Mouse (Mus musculus) stomach, embryonic 15.5 days (tissue): ENCODE results near the gene Clasp1. TPM values are rescaled to one million over a fixed set of nuclear protein-coding genes. Genes with fewer than 3 reads are reported as not detected.
"Not testable (repeated sequence)": the region's sequence is repeated elsewhere in the genome, so short reads cannot be mapped to it uniquely, and the experiment has no call there.

Experiments
- ATAC-seq: fragments of 200-750 bp; cut with Nextera tagmentation; 2 replicates; pipeline ENCODE4 v1.8.0; 2017; ENCODE audit warnings: low read depth, moderate number of reproducible peaks, moderate TSS enrichment; ENCODE audit not compliant: insufficient read depth, low FRiP score
- H3K27ac ChIP-seq: fragments of 300-500 bp; sonication (generic); 2 replicates; pipeline ENCODE4 v1.5.1; 2015; ENCODE audit warnings: mild to moderate bottlenecking, inconsistent platforms
- H3K27me3 ChIP-seq: fragments of 300-500 bp; sonication (generic); replicated peaks from 2 replicates; pipeline ENCODE4 v1.6.1; 2015; ENCODE audit warnings: inconsistent platforms
- H3K36me3 ChIP-seq: fragments of 300-500 bp; sonication (generic); 2 replicates; pipeline ENCODE4 v1.6.1; 2015; ENCODE audit warnings: inconsistent platforms
- H3K4me1 ChIP-seq: fragments of 300-500 bp; sonication (generic); 2 replicates; pipeline ENCODE4 v1.6.1; 2015; ENCODE audit warnings: inconsistent platforms
- H3K4me2 ChIP-seq: fragments of 300-500 bp; sonication (generic); 2 replicates; pipeline ENCODE4 v1.6.1; 2015; ENCODE audit warnings: mild to moderate bottlenecking, inconsistent platforms
- H3K4me3 ChIP-seq: fragments of 300-500 bp; sonication (generic); replicated peaks from 2 replicates; pipeline ENCODE4 v1.5.1; 2015; ENCODE audit warnings: inconsistent platforms
- H3K9ac ChIP-seq: fragments of 300-500 bp; sonication (generic); 2 replicates; pipeline ENCODE4 v1.6.1; 2015; ENCODE audit warnings: inconsistent platforms
- H3K9me3 ChIP-seq: fragments of 300-500 bp; sonication (generic); 2 replicates; pipeline ENCODE4 v1.6.1; 2016; ENCODE audit warnings: inconsistent platforms
- WGBS: fragments of 180-500 bp; shearing (Covaris S2); methylation state at CpG from one replicate; pipeline ENCODE4 v1.1.7; 2015; 5-methylcytosine and 5-hydroxymethylcytosine counted together
- polyA plus RNA-seq: library from polyadenylated mRNA; unstranded; fragments of >200 nt; fragmentation: Nextera tagmentation; extraction: Ambion mirVana; gene quantifications from 2 replicates; pipeline ENCODE4 v1.2.1, GENCODE M21; 2015

The Clasp1 gene
- polyA plus RNA-seq, 1 experiment from 2014 or later = 38.7 TPM

GRCm38 (mm10) chr1:118621055-118621454 is 232.2 kb downstream of the Clasp1 start:
- H3K4me1 ChIP-seq, H3K9me3 ChIP-seq, H3K4me3 ChIP-seq, ATAC-seq, H3K27me3 ChIP-seq, H3K27ac ChIP-seq, H3K4me2 ChIP-seq, H3K36me3 ChIP-seq, H3K9ac ChIP-seq: not testable (repeated sequence)
- WGBS = 83% methylated on average over 5 of the region's 5 CpGs

GRCm38 (mm10) chr1:118622857-118623256 is 234.0 kb downstream of the Clasp1 start:
- H3K4me2 ChIP-seq = no peak overlapping the region
- no peak overlapping the region for H3K27ac ChIP-seq
- WGBS = 38% methylated on average over 3 of the region's 3 CpGs
- ATAC-seq = no peak
- H3K9ac ChIP-seq = no peak overlapping the region
- no peak overlapping the region for H3K4me3 ChIP-seq
- no peaks in the 10 kb centered on the region for H3K4me1 ChIP-seq
- H3K36me3 ChIP-seq = no peaks in the 10 kb centered on the region
- H3K27me3 ChIP-seq = no peaks in the 10 kb centered on the region
- H3K9me3 ChIP-seq = no peaks in the 10 kb centered on the region

- WGBS = 56% methylated on average over 6 of the region's 6 CpGs
- no peaks in the 10 kb centered on the region for H3K4me1 ChIP-seq
- no peak for ATAC-seq
- no peak overlapping the region for H3K9ac ChIP-seq
- no peak overlapping the region for H3K4me3 ChIP-seq
- no peak overlapping the region for H3K4me2 ChIP-seq
- H3K9me3 ChIP-seq = no peaks in the 10 kb centered on the region
- peaks cover 6% of the 10 kb centered on the region for H3K27me3 ChIP-seq
- no peaks in the 10 kb centered on the region for H3K36me3 ChIP-seq
- H3K27ac ChIP-seq = no peak overlapping the region
Measured at GRCm38 (mm10) chr1:118625461-118625860, 236.6 kb downstream of the Clasp1 start.

- H3K27me3 ChIP-seq = peaks cover 6% of the 10 kb centered on the region
- H3K9me3 ChIP-seq = no peaks in the 10 kb centered on the region
- 47% methylated on average over 2 of the region's 2 CpGs for WGBS
- H3K4me1 ChIP-seq = no peaks in the 10 kb centered on the region
- H3K4me2 ChIP-seq = no peak overlapping the region
- no peak for ATAC-seq
- no peak overlapping the region for H3K27ac ChIP-seq
- H3K4me3 ChIP-seq = no peak overlapping the region
- no peak overlapping the region for H3K9ac ChIP-seq
- H3K36me3 ChIP-seq = no peaks in the 10 kb centered on the region
Measured at GRCm38 (mm10) chr1:118625921-118626320, 237.1 kb downstream of the Clasp1 start.

GRCm38 (mm10) chr1:118626452-118626851 is 237.6 kb downstream of the Clasp1 start:
- no peak for ATAC-seq
- H3K9ac ChIP-seq = no peak overlapping the region
- no peak overlapping the region for H3K4me3 ChIP-seq

GRCm38 (mm10) chr1:118627781-118628464 is 239.1 kb downstream of the Clasp1 start, which contains the start of gene Tfcp2l1:
TSS of gene Tfcp2l1 (plus strand) at chr1:118627945.
- H3K27me3 ChIP-seq = peaks cover 6% of the 10 kb centered on the region
- no peaks in the 10 kb centered on the region for H3K9me3 ChIP-seq
- no peak within 1 kb of the TSS for H3K9ac ChIP-seq
- ATAC-seq = peak; percentile 88
- H3K4me1 ChIP-seq = no peaks in the 10 kb centered on the region
- H3K36me3 ChIP-seq = no peaks in the 10 kb centered on the region
- H3K4me3 ChIP-seq = peak within 1 kb of the TSS; percentile 52
- H3K27ac ChIP-seq = no peak within 1 kb of the TSS
- peak within 1 kb of the TSS; percentile 91 for H3K4me2 ChIP-seq
- WGBS = under 1% methylated on average over 48 of the region's 48 CpGs

More at GRCm38 (mm10) chr1:118626452-118626851, 237.6 kb downstream of the Clasp1 start:
- WGBS = 74% methylated on average over 2 of the region's 2 CpGs
- H3K27ac ChIP-seq = no peak overlapping the region
- H3K4me2 ChIP-seq = no peak overlapping the region
- no peaks in the 10 kb centered on the region for H3K9me3 ChIP-seq
- peaks cover 6% of the 10 kb centered on the region for H3K27me3 ChIP-seq
- no peaks in the 10 kb centered on the region for H3K4me1 ChIP-seq
- no peaks in the 10 kb centered on the region for H3K36me3 ChIP-seq

- H3K4me3 ChIP-seq = no peak overlapping the region
- H3K9ac ChIP-seq = no peak overlapping the region
- no peak overlapping the region for H3K27ac ChIP-seq
- H3K4me2 ChIP-seq = no peak overlapping the region
- no peaks in the 10 kb centered on the region for H3K9me3 ChIP-seq
- H3K36me3 ChIP-seq = no peaks in the 10 kb centered on the region
- WGBS = 81% methylated on average over 4 of the region's 4 CpGs
- no peak for ATAC-seq
- peaks cover 2% of the 10 kb centered on the region for H3K27me3 ChIP-seq
- H3K4me1 ChIP-seq = no peaks in the 10 kb centered on the region
Measured at GRCm38 (mm10) chr1:118633415-118633980, 244.6 kb downstream of the Clasp1 start.

- H3K9ac ChIP-seq = no peak overlapping the region
- no peaks in the 10 kb centered on the region for H3K27me3 ChIP-seq
- no peaks in the 10 kb centered on the region for H3K36me3 ChIP-seq
- WGBS = 74% methylated on average over 2 of the region's 2 CpGs
- H3K4me2 ChIP-seq = no peak overlapping the region
- no peak for ATAC-seq
- no peak overlapping the region for H3K4me3 ChIP-seq
- no peaks in the 10 kb centered on the region for H3K4me1 ChIP-seq
- H3K27ac ChIP-seq = no peak overlapping the region
- H3K9me3 ChIP-seq = no peaks in the 10 kb centered on the region
Measured at GRCm38 (mm10) chr1:118642296-118642999, 253.6 kb downstream of the Clasp1 start.

GRCm38 (mm10) chr1:118643138-118643979 is 254.5 kb downstream of the Clasp1 start:
- Histone ChIP-seq H3K4me2 (no peak overlapping the region), H3K27me3 (no peaks in the 10 kb centered on the region), H3K4me3 (no peak overlapping the region), H3K27ac (no peak overlapping the region), H3K9ac (no peak overlapping the region), H3K4me1 (no peaks in the 10 kb centered on the region), H3K9me3 (no peaks in the 10 kb centered on the region), H3K36me3 (no peaks in the 10 kb centered on the region)
- WGBS = 59% methylated on average over 9 of the region's 9 CpGs
- no peak for ATAC-seq

GRCm38 (mm10) chr1:118645701-118646100 is 256.8 kb downstream of the Clasp1 start:
- ATAC-seq = no peak
- Histone ChIP-seq H3K4me3 (no peak overlapping the region), H3K27me3 (no peaks in the 10 kb centered on the region), H3K27ac (no peak overlapping the region), H3K9ac (no peak overlapping the region), H3K36me3 (no peaks in the 10 kb centered on the region), H3K4me2 (no peak overlapping the region), H3K9me3 (no peaks in the 10 kb centered on the region), H3K4me1 (peaks cover 7% of the 10 kb centered on the region)
- WGBS = 53% methylated on average over 4 of the region's 4 CpGs

GRCm38 (mm10) chr1:118648015-118648414 is 259.2 kb downstream of the Clasp1 start:
- Histone ChIP-seq H3K36me3 (no peaks in the 10 kb centered on the region), H3K9ac (no peak overlapping the region), H3K27me3 (no peaks in the 10 kb centered on the region), H3K4me1 (peaks cover 7% of the 10 kb centered on the region), H3K9me3 (no peaks in the 10 kb centered on the region), H3K27ac (no peak overlapping the region), H3K4me2 (no peak overlapping the region), H3K4me3 (no peak overlapping the region)
- no peak for ATAC-seq
- WGBS = 22% methylated on average over 3 of the region's 3 CpGs
